Mouse (Mus musculus) heart, adult 2 months (tissue): Measurements from ENCODE around the gene Znhit6.

Experiments
- CTCF ChIP-seq: fragments of 200-600 bp; IDR thresholded peaks from 2 replicates; pipeline ENCODE4 v1.8.1; 2022; ENCODE audit warnings: antibody characterized with exemption, mild to moderate bottlenecking, moderate library complexity
- POLR2A ChIP-seq: fragments of 200-500 bp; IDR thresholded peaks from 2 replicates; pipeline ENCODE4 v1.6.1; 2011; ENCODE audit warnings: mild to moderate bottlenecking, low read depth, low read length, control low read depth; ENCODE audit not compliant: insufficient read depth

GRCm38 (mm10) chr3:145634002-145634710 is 58.2 kb downstream of the Znhit6 start:
- no peak for TF ChIP-seq POLR2A
- no peak for TF ChIP-seq CTCF
